Mouse (Mus musculus): ENCODE results near the gene Kif1b.
A peak's percentile ranks its signal among the peaks of the same experiment; 100 is the strongest.
"Not testable (repeated sequence)": the region's sequence is repeated elsewhere in the genome, so short reads cannot be mapped to it uniquely, and the experiment has no call there.

The Kif1b gene

GRCm38 (mm10) chr4:149170394-149170931, 137.0 kb downstream of the Kif1b start:
- DNase-seq (ENCODE audit: extremely low spot score), result no peak

GRCm38 (mm10) chr4:149169926-149170325, 137.6 kb downstream of the Kif1b start:
- DNase-seq (ENCODE audit: extremely low spot score), result not testable (repeated sequence)

- DNase-seq (ENCODE audit: extremely low spot score), result no peak
Observed at GRCm38 (mm10) chr4:149168016-149168415, 139.5 kb downstream of the Kif1b start.

GRCm38 (mm10) chr4:149166957-149167611, 140.4 kb downstream of the Kif1b start:
- no peak for DNase-seq (ENCODE audit: extremely low spot score)

GRCm38 (mm10) chr4:149166215-149166946, 141.1 kb downstream of the Kif1b start, which contains the start of gene Pgd:
TSS of gene Pgd (minus strand) at chr4:149166771.
- peak; percentile 95 for DNase-seq (ENCODE audit: extremely low spot score)

- no peak for DNase-seq (ENCODE audit: extremely low spot score)
Observed at GRCm38 (mm10) chr4:149164150-149164549, 143.3 kb downstream of the Kif1b start.

GRCm38 (mm10) chr4:149163196-149163595, 144.3 kb downstream of the Kif1b start:
- DNase-seq (ENCODE audit: extremely low spot score), result no peak

GRCm38 (mm10) chr4:149161166-149161565, 146.3 kb downstream of the Kif1b start:
- DNase-seq (ENCODE audit: extremely low spot score), result no peak

GRCm38 (mm10) chr4:149159891-149160290, 147.6 kb downstream of the Kif1b start:
- no peak for DNase-seq (ENCODE audit: extremely low spot score)

GRCm38 (mm10) chr4:149159203-149159602, 148.3 kb downstream of the Kif1b start:
- DNase-seq (ENCODE audit: extremely low spot score), result no peak

GRCm38 (mm10) chr4:149157415-149157973, 150.0 kb downstream of the Kif1b start:
- no peak for DNase-seq (ENCODE audit: extremely low spot score)

- no peak for DNase-seq (ENCODE audit: extremely low spot score)
Observed at GRCm38 (mm10) chr4:149155711-149156110, 151.8 kb downstream of the Kif1b start.

- no peak for DNase-seq (ENCODE audit: extremely low spot score)
Observed at GRCm38 (mm10) chr4:149154859-149155258, 152.6 kb downstream of the Kif1b start.

- DNase-seq (ENCODE audit: extremely low spot score), result no peak
Observed at GRCm38 (mm10) chr4:149150721-149151120, 156.8 kb downstream of the Kif1b start.

- DNase-seq (ENCODE audit: extremely low spot score), result no peak
Observed at GRCm38 (mm10) chr4:149150256-149150655, 157.2 kb downstream of the Kif1b start.

- DNase-seq (ENCODE audit: extremely low spot score), result no peak
Observed at GRCm38 (mm10) chr4:149149611-149150010, 157.9 kb downstream of the Kif1b start.

- no peak for DNase-seq (ENCODE audit: extremely low spot score)
Observed at GRCm38 (mm10) chr4:149149196-149149595, 158.3 kb downstream of the Kif1b start.

- no peak for DNase-seq (ENCODE audit: extremely low spot score)
Observed at GRCm38 (mm10) chr4:149148084-149148483, 159.4 kb downstream of the Kif1b start.

GRCm38 (mm10) chr4:149147528-149147927, 160.0 kb downstream of the Kif1b start:
- no peak for DNase-seq (ENCODE audit: extremely low spot score)

- DNase-seq (ENCODE audit: extremely low spot score), result no peak
Observed at GRCm38 (mm10) chr4:149145151-149145550, 162.3 kb downstream of the Kif1b start.

- peak; percentile 86 for DNase-seq (ENCODE audit: extremely low spot score)
Observed at GRCm38 (mm10) chr4:149144459-149144858, 163.0 kb downstream of the Kif1b start.

- DNase-seq (ENCODE audit: extremely low spot score), result no peak
Observed at GRCm38 (mm10) chr4:149143594-149143993, 163.9 kb downstream of the Kif1b start.

- DNase-seq (ENCODE audit: extremely low spot score), result no peak
Observed at GRCm38 (mm10) chr4:149138515-149138914, 169.0 kb downstream of the Kif1b start.

All from embryo, embryonic 9.5 days (tissue).